Mouse (Mus musculus): ENCODE results near the gene Nckap1l. TPM values are rescaled to one million over a fixed set of nuclear protein-coding genes. Genes with fewer than 3 reads are reported as not detected.

Gene Nckap1l
- total and polyA plus RNA-seq, 3 experiments = 3.6 to 4.2 (median 4.0) TPM

- Histone ChIP-seq H3K36me3 (ENCODE audit: control insufficient read depth, insufficient read depth, low read length) (no peaks in the 10 kb centered on the region), H3K27ac (no peak overlapping the region), H3K4me3 (no peak overlapping the region), H3K4me1 (ENCODE audit: control insufficient read depth, insufficient read depth, low read length) (no peaks in the 10 kb centered on the region), H3K27me3 (ENCODE audit: control insufficient read depth, insufficient read depth, low read length) (no peaks in the 10 kb centered on the region), H3K79me2 (replicated peaks; ENCODE audit: control insufficient read depth, insufficient read depth, low read length) (no peaks in the 10 kb centered on the region), H3K9ac (ENCODE audit: low read depth, low read length) (no peak overlapping the region)
- 67% methylated on average over 3 of the region's 3 CpGs for WGBS
- TF ChIP-seq CTCF (IDR thresholded peaks at IDR 0.05) = no peak
- TF ChIP-seq EP300 (IDR thresholded peaks at IDR 0.05; ENCODE audit: insufficient read depth, low read depth, low read length) = no peak
- TF ChIP-seq POLR2A (IDR thresholded peaks at IDR 0.05; ENCODE audit: insufficient read depth, low read depth, low read length) = no peak
- intact Hi-C loops (cut with DNase I) = no loop called here
- no peak for DNase-seq
Measured at GRCm38 (mm10) chr15:103523156-103523555, 69.6 kb downstream of the Nckap1l start.

- H3K79me2 ChIP-seq (replicated peaks; ENCODE audit: control insufficient read depth, insufficient read depth, low read length) = no peaks in the 10 kb centered on the region
- no peak overlapping the region for H3K4me3 ChIP-seq
- intact Hi-C loops (cut with DNase I) = no loop called here
- H3K27ac ChIP-seq = no peak overlapping the region
- 9% methylated on average over 5 of the region's 5 CpGs for WGBS
- no peaks in the 10 kb centered on the region for H3K4me1 ChIP-seq (ENCODE audit: control insufficient read depth, insufficient read depth, low read length)
- H3K9ac ChIP-seq (ENCODE audit: low read depth, low read length) = no peak overlapping the region
- peak; percentile 33 to 56 for DNase-seq
- TF ChIP-seq EP300 (IDR thresholded peaks at IDR 0.05; ENCODE audit: insufficient read depth, low read depth, low read length) (no peak), CTCF (IDR thresholded peaks at IDR 0.05) (peak; percentile 98)
- no peaks in the 10 kb centered on the region for H3K36me3 ChIP-seq (ENCODE audit: control insufficient read depth, insufficient read depth, low read length)
- no peaks in the 10 kb centered on the region for H3K27me3 ChIP-seq (ENCODE audit: control insufficient read depth, insufficient read depth, low read length)
Measured at GRCm38 (mm10) chr15:103530372-103530771, 76.8 kb downstream of the Nckap1l start.

- no peak overlapping the region for H3K27ac ChIP-seq
- no peak for TF ChIP-seq EP300 (IDR thresholded peaks at IDR 0.05; ENCODE audit: insufficient read depth, low read depth, low read length)
- no peak for TF ChIP-seq CTCF (IDR thresholded peaks at IDR 0.05)
- no peak for TF ChIP-seq POLR2A (IDR thresholded peaks at IDR 0.05; ENCODE audit: insufficient read depth, low read depth, low read length)
- H3K4me1 ChIP-seq (ENCODE audit: control insufficient read depth, insufficient read depth, low read length) = no peaks in the 10 kb centered on the region
- intact Hi-C loops (cut with DNase I) = no loop called here
- H3K4me3 ChIP-seq = no peak overlapping the region
- no peak overlapping the region for H3K9ac ChIP-seq (ENCODE audit: low read depth, low read length)
- H3K79me2 ChIP-seq (replicated peaks; ENCODE audit: control insufficient read depth, insufficient read depth, low read length) = no peaks in the 10 kb centered on the region
- no peak for DNase-seq
- peaks cover 8% of the 10 kb centered on the region for H3K27me3 ChIP-seq (ENCODE audit: control insufficient read depth, insufficient read depth, low read length)
- no peaks in the 10 kb centered on the region for H3K36me3 ChIP-seq (ENCODE audit: control insufficient read depth, insufficient read depth, low read length)
- WGBS = 91% methylated on average over 7 of the region's 7 CpGs
Measured at GRCm38 (mm10) chr15:103534054-103534620, 80.5 kb downstream of the Nckap1l start.

GRCm38 (mm10) chr15:103535030-103535429 is 81.4 kb downstream of the Nckap1l start:
- Histone ChIP-seq H3K36me3 (ENCODE audit: control insufficient read depth, insufficient read depth, low read length) (no peaks in the 10 kb centered on the region), H3K27me3 (ENCODE audit: control insufficient read depth, insufficient read depth, low read length) (peaks cover 8% of the 10 kb centered on the region), H3K4me3 (no peak overlapping the region), H3K9ac (ENCODE audit: low read depth, low read length) (no peak overlapping the region), H3K27ac (no peak overlapping the region), H3K79me2 (replicated peaks; ENCODE audit: control insufficient read depth, insufficient read depth, low read length) (no peaks in the 10 kb centered on the region), H3K4me1 (ENCODE audit: control insufficient read depth, insufficient read depth, low read length) (no peaks in the 10 kb centered on the region)
- TF ChIP-seq POLR2A (IDR thresholded peaks at IDR 0.05; ENCODE audit: insufficient read depth, low read depth, low read length) = no peak
- TF ChIP-seq EP300 (IDR thresholded peaks at IDR 0.05; ENCODE audit: insufficient read depth, low read depth, low read length) = no peak
- no peak for TF ChIP-seq CTCF (IDR thresholded peaks at IDR 0.05)
- WGBS = 68% methylated on average over 2 of the region's 2 CpGs
- intact Hi-C loops (cut with DNase I) = no loop called here
- no peak for DNase-seq

- peak in 1 of 2 experiments; percentile 7 for DNase-seq
- Histone ChIP-seq H3K27me3 (ENCODE audit: control insufficient read depth, insufficient read depth, low read length) (peaks cover 8% of the 10 kb centered on the region), H3K27ac (no peak overlapping the region), H3K9ac (ENCODE audit: low read depth, low read length) (no peak overlapping the region), H3K4me3 (no peak overlapping the region), H3K79me2 (replicated peaks; ENCODE audit: control insufficient read depth, insufficient read depth, low read length) (no peaks in the 10 kb centered on the region), H3K4me1 (ENCODE audit: control insufficient read depth, insufficient read depth, low read length) (no peaks in the 10 kb centered on the region), H3K36me3 (ENCODE audit: control insufficient read depth, insufficient read depth, low read length) (no peaks in the 10 kb centered on the region)
- intact Hi-C loops (cut with DNase I) = no loop called here
- no peak for TF ChIP-seq EP300 (IDR thresholded peaks at IDR 0.05; ENCODE audit: insufficient read depth, low read depth, low read length)
- TF ChIP-seq POLR2A (IDR thresholded peaks at IDR 0.05; ENCODE audit: insufficient read depth, low read depth, low read length) = no peak
- no peak for TF ChIP-seq CTCF (IDR thresholded peaks at IDR 0.05)
- 59% methylated on average over 1 of the region's 1 CpGs for WGBS
Measured at GRCm38 (mm10) chr15:103535786-103536185, 82.2 kb downstream of the Nckap1l start.

GRCm38 (mm10) chr15:103536456-103536855 is 82.9 kb downstream of the Nckap1l start:
- intact Hi-C loops (cut with DNase I) = no loop called here
- Histone ChIP-seq H3K79me2 (replicated peaks; ENCODE audit: control insufficient read depth, insufficient read depth, low read length) (no peaks in the 10 kb centered on the region), H3K36me3 (ENCODE audit: control insufficient read depth, insufficient read depth, low read length) (no peaks in the 10 kb centered on the region), H3K27ac (no peak overlapping the region), H3K27me3 (ENCODE audit: control insufficient read depth, insufficient read depth, low read length) (peaks cover 8% of the 10 kb centered on the region), H3K4me3 (no peak overlapping the region), H3K9ac (ENCODE audit: low read depth, low read length) (no peak overlapping the region), H3K4me1 (ENCODE audit: control insufficient read depth, insufficient read depth, low read length) (no peaks in the 10 kb centered on the region)
- TF ChIP-seq POLR2A (IDR thresholded peaks at IDR 0.05; ENCODE audit: insufficient read depth, low read depth, low read length) = no peak
- no peak for TF ChIP-seq EP300 (IDR thresholded peaks at IDR 0.05; ENCODE audit: insufficient read depth, low read depth, low read length)
- no peak for TF ChIP-seq CTCF (IDR thresholded peaks at IDR 0.05)
- DNase-seq = no peak
- WGBS = 34% methylated on average over 2 of the region's 2 CpGs
